ENCODE assay signal across 17 mouse cellular contexts in the genomic region with DNA sequence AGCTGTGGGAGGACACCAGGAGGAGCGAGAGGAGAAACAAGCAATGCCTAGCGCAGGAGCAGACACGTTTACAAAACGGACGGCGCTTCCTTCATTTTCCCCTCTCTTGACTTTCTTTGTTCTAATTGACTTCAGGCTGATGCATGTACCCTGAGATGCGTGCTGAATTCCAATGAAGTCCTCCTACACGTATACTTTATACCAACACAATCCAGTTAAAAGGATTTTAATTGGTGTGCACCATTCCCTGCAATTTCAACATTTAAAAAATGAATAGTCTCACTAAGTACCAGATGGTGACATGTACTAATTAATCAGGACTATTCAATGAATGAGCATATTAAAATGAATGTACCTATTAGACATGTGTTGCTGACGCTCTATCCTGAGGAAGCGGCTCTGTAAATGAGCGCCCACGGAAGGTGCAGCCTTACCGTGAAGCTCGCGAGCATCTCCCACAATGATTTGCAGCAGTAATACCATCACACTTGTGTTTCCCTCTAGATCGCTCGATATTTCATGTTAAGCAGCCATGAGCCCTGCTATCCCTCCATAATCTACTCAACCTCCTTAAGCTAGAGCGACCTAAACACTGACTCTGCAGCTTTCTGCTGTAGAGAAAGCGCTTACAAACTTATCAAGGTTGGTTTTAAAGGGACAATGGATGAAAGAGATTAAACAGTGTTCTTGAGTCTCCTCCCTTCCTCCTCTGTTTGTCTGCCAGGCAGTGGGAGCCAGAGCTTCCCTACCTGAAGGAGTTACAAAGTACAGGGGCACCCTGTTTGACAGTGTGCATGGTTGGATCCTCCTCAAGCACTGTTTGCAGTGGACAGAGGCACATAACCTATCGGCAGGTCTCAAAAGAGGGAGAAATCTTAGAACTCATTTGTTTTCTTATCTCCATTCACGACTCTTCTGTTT.
DNase-seq lines count a peak whose midpoint lies in the region; ATAC-seq and TF ChIP-seq lines count a peak whose summit lies in the region.
"Had no signal": no experiment of that assay in that cellular context is flagged by ENCODE, and none has a peak within 500 bp of the region (broad histone marks: within the 10 kb centered on the region; RNA-seq: fewer than 3 reads in every experiment).

No protein-coding gene starts in this region.

- H3K27me3 ChIP-seq in hindbrain, embryonic 11.5 days (ENCODE audit: control insufficient read depth, insufficient read depth, low read length), result no peaks in the 10 kb centered on the region
- no peaks in the 10 kb centered on the region for H3K27me3 ChIP-seq in hindbrain, embryonic 10.5 days (ENCODE audit: insufficient read depth, poor library complexity, severe bottlenecking)
- H3K27me3 ChIP-seq in forebrain, embryonic 14.5 days (replicated peaks; ENCODE audit: control insufficient read depth, insufficient read depth, low read length), result no peaks in the 10 kb centered on the region
- no peaks in the 10 kb centered on the region for H3K27me3 ChIP-seq in hindbrain, postnatal 0 days (ENCODE audit: insufficient read depth, low read length)
- H3K27me3 ChIP-seq in midbrain, postnatal 0 days (ENCODE audit: insufficient read depth, low read length), result no peaks in the 10 kb centered on the region

- no peak overlapping the region for H3K27ac ChIP-seq in hindbrain, embryonic 11.5 days (ENCODE audit: low read depth, low read length)
- H3K27ac ChIP-seq in hindbrain, embryonic 10.5 days, result no peak overlapping the region
- peak overlapping the region; percentile 15; the same call in 1 of the 2 replicates for H3K27ac ChIP-seq in forebrain, embryonic 14.5 days (ENCODE audit: low read depth, low read length)
- H3K27ac ChIP-seq in hindbrain, postnatal 0 days, result no peak overlapping the region; the same call in 1 of the 2 replicates
- 0 out of 2 replicates have a peak overlapping the region, but pooled peaks have one; percentile 1 for H3K27ac ChIP-seq in midbrain, postnatal 0 days (ENCODE audit: low read depth, low read length)
- H3K27ac ChIP-seq: gastrocnemius, adult 2 months; heart, adult 2 months; liver, embryonic 14.5 days had no signal

- TF ChIP-seq CTCF in hindbrain, postnatal 0 days (IDR thresholded peaks at IDR 0.05; ENCODE audit: low read depth), result no peak
- no peak for TF ChIP-seq CTCF in midbrain, postnatal 0 days (IDR thresholded peaks at IDR 0.05)

- intact Hi-C loops in heart, postnatal 36 days (cut with DNase I), result loop anchor here (5.0 kb wide), 1 partner anchor 91 kb away; no protein-coding TSS in a partner anchor

- ATAC-seq in hindbrain, embryonic 11.5 days (ENCODE audit: low FRiP score), result no peak
- ATAC-seq in forebrain, embryonic 14.5 days, result peak; percentile 80
- ATAC-seq in hindbrain, postnatal 0 days, result no peak
- ATAC-seq in midbrain, postnatal 0 days (ENCODE audit: low FRiP score), result no peak
- ATAC-seq: activated CD4-positive, CD25-positive, alpha-beta regulatory T cell, adult 4 months had no signal

- 86% methylated on average over 21 of the region's 21 CpGs for WGBS in hindbrain, embryonic 11.5 days
- 88% methylated on average over 21 of the region's 21 CpGs for WGBS in hindbrain, embryonic 10.5 days
- 58% methylated on average over 21 of the region's 21 CpGs for WGBS in forebrain, embryonic 14.5 days
- 61% methylated on average over 21 of the region's 21 CpGs for WGBS in hindbrain, postnatal 0 days
- WGBS in midbrain, postnatal 0 days, result 63% methylated on average over 21 of the region's 21 CpGs

- no peaks in the 10 kb centered on the region for H3K4me1 ChIP-seq in hindbrain, embryonic 11.5 days (replicated peaks; ENCODE audit: control insufficient read depth, insufficient read depth, low read length)
- no peaks in the 10 kb centered on the region for H3K4me1 ChIP-seq in hindbrain, embryonic 10.5 days (replicated peaks)
- H3K4me1 ChIP-seq in forebrain, embryonic 14.5 days (ENCODE audit: control insufficient read depth, insufficient read depth, low read length), result no peaks in the 10 kb centered on the region; the same call in 1 of the 2 replicates
- 0 out of 2 replicates have a peak, but pooled peaks cover 3% of the 10 kb centered on the region for H3K4me1 ChIP-seq in hindbrain, postnatal 0 days (ENCODE audit: insufficient read depth, low read length)
- H3K4me1 ChIP-seq in midbrain, postnatal 0 days (ENCODE audit: insufficient read depth, low read length), result no peaks in the 10 kb centered on the region

- peak; percentile 7 for DNase-seq in hindbrain, embryonic 11.5 days (ENCODE audit: low spot score)
- DNase-seq in hindbrain, embryonic 10.5 days (ENCODE audit: low spot score), result no peak
- DNase-seq in forebrain, embryonic 14.5 days (ENCODE audit: low spot score), result peak; percentile 67
- DNase-seq in hindbrain, postnatal 0 days (ENCODE audit: low spot score), result peak; percentile 17
- DNase-seq in midbrain, postnatal 0 days (ENCODE audit: low spot score), result peak; percentile 22
- DNase-seq in kidney, postnatal 4 days, result no peak
- DNase-seq in heart, postnatal 36 days, result no peak
- DNase-seq in layer of hippocampus, adult 9-10 months (ENCODE audit: low spot score), result no peak
- DNase-seq: cerebellum, adult 11-12 months; gastrocnemius, adult 2 months; heart, adult 2 months; kidney, adult 11 months; kidney, postnatal 25 days; lung, postnatal 10 days; right cerebral cortex, postnatal 25 days had no signal

- no peak overlapping the region for H3K9ac ChIP-seq in hindbrain, embryonic 11.5 days (ENCODE audit: low read depth, low read length)
- H3K9ac ChIP-seq in forebrain, embryonic 14.5 days (ENCODE audit: low read length), result no peak overlapping the region; the same call in 1 of the 2 replicates
- no peak overlapping the region; the same call in 1 of the 2 replicates for H3K9ac ChIP-seq in hindbrain, postnatal 0 days (replicated peaks; ENCODE audit: low read length)
- no peak overlapping the region for H3K9ac ChIP-seq in midbrain, postnatal 0 days (replicated peaks; ENCODE audit: low read length, poor library complexity, severe bottlenecking)
- H3K9ac ChIP-seq: liver, embryonic 14.5 days had no signal

- H3K36me3 ChIP-seq in hindbrain, embryonic 11.5 days (ENCODE audit: control insufficient read depth, insufficient read depth, low read length), result no peaks in the 10 kb centered on the region
- H3K36me3 ChIP-seq in hindbrain, embryonic 10.5 days, result no peaks in the 10 kb centered on the region
- no peaks in the 10 kb centered on the region for H3K36me3 ChIP-seq in forebrain, embryonic 14.5 days (ENCODE audit: control insufficient read depth, insufficient read depth, low read length)
- H3K36me3 ChIP-seq in hindbrain, postnatal 0 days (ENCODE audit: insufficient read depth, low read length), result no peaks in the 10 kb centered on the region
- H3K36me3 ChIP-seq in midbrain, postnatal 0 days (ENCODE audit: insufficient read depth, low read length), result no peaks in the 10 kb centered on the region

- no peak overlapping the region for H3K4me3 ChIP-seq in hindbrain, embryonic 11.5 days (ENCODE audit: low read depth, low read length)
- no peak overlapping the region for H3K4me3 ChIP-seq in hindbrain, embryonic 10.5 days
- no peak overlapping the region for H3K4me3 ChIP-seq in forebrain, embryonic 14.5 days (ENCODE audit: low read depth, low read length)
- no peak overlapping the region for H3K4me3 ChIP-seq in hindbrain, postnatal 0 days (ENCODE audit: low read length)
- H3K4me3 ChIP-seq in midbrain, postnatal 0 days (ENCODE audit: low read depth, low read length), result 0 out of 2 replicates have a peak overlapping the region, but pooled peaks have one; percentile 6
- H3K4me3 ChIP-seq: gastrocnemius, adult 2 months; heart, adult 2 months had no signal

- H3K4me2 ChIP-seq in hindbrain, embryonic 11.5 days (replicated peaks; ENCODE audit: low read depth, low read length), result no peak overlapping the region
- peak overlapping the region; percentile 12; the same call in 1 of the 2 replicates for H3K4me2 ChIP-seq in forebrain, embryonic 14.5 days (ENCODE audit: low read length)
- peak overlapping the region; percentile 26 for H3K4me2 ChIP-seq in hindbrain, postnatal 0 days (ENCODE audit: low read depth, low read length)
- peak overlapping the region; percentile 25 for H3K4me2 ChIP-seq in midbrain, postnatal 0 days (ENCODE audit: low read depth, low read length, poor library complexity, severe bottlenecking)

- no peaks in the 10 kb centered on the region for H3K9me3 ChIP-seq in hindbrain, embryonic 11.5 days (ENCODE audit: control insufficient read depth, low read length)
- H3K9me3 ChIP-seq in hindbrain, embryonic 10.5 days, result no peaks in the 10 kb centered on the region
- no peaks in the 10 kb centered on the region for H3K9me3 ChIP-seq in forebrain, embryonic 14.5 days (replicated peaks; ENCODE audit: control insufficient read depth, low read length)
- no peaks in the 10 kb centered on the region for H3K9me3 ChIP-seq in hindbrain, postnatal 0 days (ENCODE audit: low read length)
- H3K9me3 ChIP-seq in midbrain, postnatal 0 days (ENCODE audit: low read length), result no peaks in the 10 kb centered on the region

Comparison
In these comparisons a context has a peak if more than half of its experiments do, and no peak if none do; other contexts are left out.
1. DNase-seq: peak in hindbrain, embryonic 11.5 days (single experiment), forebrain, embryonic 14.5 days (single experiment), hindbrain, postnatal 0 days (single experiment) and midbrain, postnatal 0 days (single experiment); none in hindbrain, embryonic 10.5 days (single experiment), kidney, postnatal 4 days (0 of 2), heart, postnatal 36 days (0 of 2) and layer of hippocampus, adult 9-10 months (single experiment).
2. H3K27ac ChIP-seq: peak in forebrain, embryonic 14.5 days (single experiment) and midbrain, postnatal 0 days (single experiment); none in hindbrain, embryonic 11.5 days (single experiment), hindbrain, embryonic 10.5 days (single experiment) and hindbrain, postnatal 0 days (single experiment).